Mouse (Mus musculus) thymus, adult 2 months (tissue): ENCODE data around the gene Tmem8.

Experiments
- CTCF ChIP-seq: fragments of 200-500 bp; IDR thresholded peaks from 2 replicates; pipeline ENCODE4 v1.5.1; 2012; ENCODE audit warnings: mild to moderate bottlenecking, control low read depth, low read length, moderate library complexity, borderline replicate concordance; ENCODE audit not compliant: control insufficient read depth, poor library complexity, insufficient read depth; ENCODE audit errors: extremely low read depth
- POLR2A ChIP-seq: fragments of 200-500 bp; IDR thresholded peaks from 2 replicates; pipeline ENCODE4 v1.6.1; 2012; ENCODE audit warnings: mild to moderate bottlenecking, low read length, control low read depth, moderate library complexity; ENCODE audit not compliant: control insufficient read depth, poor library complexity, insufficient read depth; ENCODE audit errors: extremely low read depth

DNA sequence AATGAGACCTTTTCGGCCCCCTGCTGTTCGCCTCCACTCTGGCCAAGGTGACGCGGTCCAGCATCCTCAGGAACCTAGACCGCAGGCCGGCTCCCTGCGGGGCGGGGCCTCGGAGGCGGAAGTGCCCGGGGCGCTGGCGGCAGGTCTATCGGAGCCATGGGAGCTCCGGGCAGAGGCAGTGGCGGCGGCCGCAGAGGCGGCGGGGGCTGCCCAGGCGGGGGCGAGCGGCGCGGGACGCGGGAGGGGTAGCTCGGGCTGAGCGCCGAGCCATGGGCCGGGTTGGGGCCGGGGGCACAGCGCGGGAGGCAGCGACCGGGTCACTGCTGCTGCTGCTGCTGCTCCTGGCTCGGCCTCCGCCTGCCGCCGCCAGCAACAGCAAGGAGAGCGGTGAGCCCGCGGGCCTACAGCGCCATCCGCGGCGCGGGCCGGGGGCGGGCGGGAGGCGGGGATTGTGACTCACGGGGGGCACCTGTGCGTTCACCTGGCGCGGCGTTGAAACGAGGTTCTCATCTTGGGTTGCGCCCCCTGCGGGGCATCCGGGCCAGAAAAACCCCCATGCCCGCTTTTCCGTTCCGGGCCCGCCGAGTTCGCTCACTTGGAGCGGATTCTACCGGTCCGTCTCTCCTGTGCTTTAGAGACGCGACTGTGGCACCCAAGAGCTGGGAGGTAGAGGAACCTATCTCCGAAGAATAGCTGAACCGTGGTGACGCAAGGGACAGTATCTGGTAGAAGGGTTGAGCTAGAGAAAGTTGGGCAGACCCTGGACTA is at the start of gene Tmem8:
- peak; percentile 70; the same call in 1 of the 2 replicates for TF ChIP-seq CTCF
- no peak for TF ChIP-seq POLR2A
